9 mouse cellular contexts compared by ENCODE assay signal in genomic region chr1:192851640-192852039, GRCm38 (mm10). TPM values are rescaled to one million over a fixed set of nuclear protein-coding genes. Genes with fewer than 3 reads are reported as not detected.
DNase-seq lines count a peak whose midpoint lies in the region; ATAC-seq and TF ChIP-seq lines count a peak whose summit lies in the region.
"Had no signal": no experiment of that assay in that cellular context is flagged by ENCODE, and none has a peak within 500 bp of the region (broad histone marks: within the 10 kb centered on the region; RNA-seq: fewer than 3 reads in every experiment).

No protein-coding gene starts in this region.

- H3K4me1 ChIP-seq in forebrain, embryonic 15.5 days: peaks cover 53% of the 10 kb centered on the region
- peaks cover 50% of the 10 kb centered on the region for H3K4me1 ChIP-seq in neural tube, embryonic 15.5 days
- H3K4me1 ChIP-seq: liver, embryonic 15.5 days had no signal

- TF ChIP-seq CTCF in layer of hippocampus, adult 2 months (conservative IDR thresholded peaks at IDR 0.05): no peak

- peak; percentile 52 for DNase-seq in embryo, embryonic 10 days (ENCODE audit: low spot score)
- no peak for DNase-seq in embryo, embryonic 9.5 days (ENCODE audit: extremely low spot score)
- peak; percentile 72 for DNase-seq in heart, postnatal 25 days (ENCODE audit: low spot score)
- DNase-seq in kidney, postnatal 4 days: peak; percentile 48 to 70
- DNase-seq in layer of hippocampus, adult 2 months (ENCODE audit: low spot score in 2 of 2): no peak
- DNase-seq in spleen, adult 18-20 months: no peak

- peaks cover 32% of the 10 kb centered on the region for H3K36me3 ChIP-seq in forebrain, embryonic 15.5 days
- peaks cover 31% of the 10 kb centered on the region for H3K36me3 ChIP-seq in neural tube, embryonic 15.5 days
- H3K36me3 ChIP-seq: liver, embryonic 15.5 days had no signal

- intact Hi-C loops in heart, postnatal 25 days (cut with DNase I): loop anchor here (5.0 kb wide), 1 partner anchor 64 kb away; no protein-coding TSS in a partner anchor

- peak overlapping the region; percentile 16 for H3K4me3 ChIP-seq in forebrain, embryonic 15.5 days
- H3K4me3 ChIP-seq in neural tube, embryonic 15.5 days (replicated peaks): peak overlapping the region; percentile 15
- H3K4me3 ChIP-seq in layer of hippocampus, adult 2 months: no peak overlapping the region
- H3K4me3 ChIP-seq: liver, embryonic 15.5 days had no signal

- peak overlapping the region; percentile 7; the same call in 1 of the 2 replicates for H3K9ac ChIP-seq in forebrain, embryonic 15.5 days (replicated peaks)
- H3K9ac ChIP-seq in neural tube, embryonic 15.5 days (replicated peaks): peak overlapping the region; percentile 17; the same call in 1 of the 2 replicates
- H3K9ac ChIP-seq: liver, embryonic 15.5 days had no signal

- ATAC-seq in forebrain, embryonic 15.5 days (replicated peaks): peak; percentile 61
- no peak for ATAC-seq in neural tube, embryonic 15.5 days (ENCODE audit: low FRiP score)

- no peaks in the 10 kb centered on the region for H3K27me3 ChIP-seq in forebrain, embryonic 15.5 days
- no peaks in the 10 kb centered on the region; the same call in 1 of the 2 replicates for H3K27me3 ChIP-seq in neural tube, embryonic 15.5 days (replicated peaks)

- H3K4me2 ChIP-seq in forebrain, embryonic 15.5 days (replicated peaks): peak overlapping the region; percentile 87
- H3K4me2 ChIP-seq in neural tube, embryonic 15.5 days: peak overlapping the region; percentile 89
- H3K4me2 ChIP-seq: liver, embryonic 15.5 days had no signal

- peak overlapping the region; percentile 86 for H3K27ac ChIP-seq in forebrain, embryonic 15.5 days (replicated peaks)
- H3K27ac ChIP-seq in neural tube, embryonic 15.5 days (replicated peaks): peak overlapping the region; percentile 58
- no peak overlapping the region; the same call in 1 of the 2 replicates for H3K27ac ChIP-seq in layer of hippocampus, adult 2 months
- H3K27ac ChIP-seq: liver, embryonic 15.5 days had no signal

- WGBS in forebrain, embryonic 15.5 days: 4% methylated on average over 6 of the region's 6 CpGs
- 5% methylated on average over 6 of the region's 6 CpGs for WGBS in neural tube, embryonic 15.5 days

- H3K9me3 ChIP-seq in forebrain, embryonic 15.5 days: no peaks in the 10 kb centered on the region
- H3K9me3 ChIP-seq in neural tube, embryonic 15.5 days (replicated peaks): no peaks in the 10 kb centered on the region
- H3K9me3 ChIP-seq: liver, embryonic 15.5 days had no signal

RNA-seq across cellular contexts. Expression of gene Sertad4, which starts 3.9 kb away (rescaled TPM):
- 35.8 and 36.8 TPM in 2 replicates for polyA plus RNA-seq in forebrain, embryonic 15.5 days (2015; fragmentation: Nextera tagmentation; extraction: Ambion mirVana)
- 1 to 10 TPM; 3.9 to 5.7 TPM for total RNA-seq in heart, postnatal 25 days (2021)
- polyA plus RNA-seq in neural tube, embryonic 15.5 days (2015; fragmentation: Nextera tagmentation; extraction: Ambion mirVana): 16.6 and 17.3 TPM in 2 replicates
- 10 to 100 TPM; 14.2 to 16.9 TPM for total RNA-seq in layer of hippocampus, adult 2 months (2021)

Comparison
In these comparisons a context has a peak if more than half of its experiments do, and no peak if none do; other contexts are left out.
1. DNase-seq: peak in embryo, embryonic 10 days (single experiment), heart, postnatal 25 days (single experiment) and kidney, postnatal 4 days (2 of 2); none in embryo, embryonic 9.5 days (single experiment), layer of hippocampus, adult 2 months (0 of 2) and spleen, adult 18-20 months (0 of 2).